Mouse (Mus musculus): Measurements from ENCODE around the gene Calcoco2. TPM values are rescaled to one million over a fixed set of nuclear protein-coding genes. Genes with fewer than 3 reads are reported as not detected.
A peak's percentile ranks its signal among the peaks of the same experiment; 100 is the strongest.

The Calcoco2 gene
- not detected in 2 replicates for polyA plus RNA-seq (2014; fragmentation: Nextera tagmentation; extraction: Ambion mirVana)

GRCm38 (mm10) chr11:96111751-96112150, at the start of gene Calcoco2:
Calcoco2 (minus strand) TSS chr11:96111964.
- WGBS: 33% methylated on average over 14 of the region's 14 CpGs
- Histone ChIP-seq H3K9ac (ENCODE audit: low read depth, low read length) (no peak within 1 kb of the TSS), H3K4me2 (no peak within 1 kb of the TSS), H3K9me3 (ENCODE audit: control insufficient read depth, low read length) (no peaks in the 10 kb centered on the region), H3K4me3 (ENCODE audit: low read depth, low read length) (no peak within 1 kb of the TSS), H3K27ac (ENCODE audit: low read depth, low read length) (no peak within 1 kb of the TSS), H3K27me3 (replicated peaks; ENCODE audit: control insufficient read depth, insufficient read depth, low read length) (no peaks in the 10 kb centered on the region), H3K36me3 (ENCODE audit: control insufficient read depth, insufficient read depth, low read length) (no peaks in the 10 kb centered on the region), H3K4me1 (replicated peaks; ENCODE audit: control insufficient read depth, insufficient read depth, low read length) (no peaks in the 10 kb centered on the region)
- ATAC-seq (replicated peaks; ENCODE audit: low FRiP score) (no peak), DNase-seq (ENCODE audit: low spot score) (no peak)

GRCm38 (mm10) chr11:96147471-96147870, 35.7 kb upstream of the Calcoco2 start:
- WGBS: 59% methylated on average over 6 of the region's 6 CpGs
- peaks cover 57% of the 10 kb centered on the region for H3K27me3 ChIP-seq (replicated peaks; ENCODE audit: control insufficient read depth, insufficient read depth, low read length)
- H3K27ac ChIP-seq (ENCODE audit: low read depth, low read length): no peak overlapping the region

GRCm38 (mm10) chr11:96145622-96146270, 34.0 kb upstream of the Calcoco2 start:
- Histone ChIP-seq H3K9ac (ENCODE audit: low read depth, low read length) (no peak overlapping the region), H3K27me3 (replicated peaks; ENCODE audit: control insufficient read depth, insufficient read depth, low read length) (peaks cover 47% of the 10 kb centered on the region), H3K36me3 (ENCODE audit: control insufficient read depth, insufficient read depth, low read length) (no peaks in the 10 kb centered on the region), H3K4me2 (peak overlapping the region; percentile 4; the same call in 1 of the 2 replicates), H3K9me3 (ENCODE audit: control insufficient read depth, low read length) (no peaks in the 10 kb centered on the region), H3K27ac (ENCODE audit: low read depth, low read length) (no peak overlapping the region), H3K4me3 (ENCODE audit: low read depth, low read length) (no peak overlapping the region), H3K4me1 (replicated peaks; ENCODE audit: control insufficient read depth, insufficient read depth, low read length) (no peaks in the 10 kb centered on the region)
- ATAC-seq (replicated peaks; ENCODE audit: low FRiP score): no peak
- DNase-seq (ENCODE audit: low spot score): peak; percentile 63
- WGBS: 5% methylated on average over 15 of the region's 15 CpGs

More at GRCm38 (mm10) chr11:96147471-96147870, 35.7 kb upstream of the Calcoco2 start:
- H3K4me2 ChIP-seq: no peak overlapping the region
- no peaks in the 10 kb centered on the region for H3K4me1 ChIP-seq (replicated peaks; ENCODE audit: control insufficient read depth, insufficient read depth, low read length)
- DNase-seq (ENCODE audit: low spot score) (no peak), ATAC-seq (replicated peaks; ENCODE audit: low FRiP score) (no peak)
- H3K4me3 ChIP-seq (ENCODE audit: low read depth, low read length): no peak overlapping the region
- H3K9ac ChIP-seq (ENCODE audit: low read depth, low read length): no peak overlapping the region
- H3K9me3 ChIP-seq (ENCODE audit: control insufficient read depth, low read length): no peaks in the 10 kb centered on the region
- H3K36me3 ChIP-seq (ENCODE audit: control insufficient read depth, insufficient read depth, low read length): no peaks in the 10 kb centered on the region

GRCm38 (mm10) chr11:96143766-96144165, 32.0 kb upstream of the Calcoco2 start:
- Histone ChIP-seq H3K36me3 (ENCODE audit: control insufficient read depth, insufficient read depth, low read length) (no peaks in the 10 kb centered on the region), H3K9ac (ENCODE audit: low read depth, low read length) (no peak overlapping the region), H3K4me2 (no peak overlapping the region), H3K4me3 (ENCODE audit: low read depth, low read length) (no peak overlapping the region), H3K27me3 (replicated peaks; ENCODE audit: control insufficient read depth, insufficient read depth, low read length) (peaks cover 47% of the 10 kb centered on the region), H3K4me1 (replicated peaks; ENCODE audit: control insufficient read depth, insufficient read depth, low read length) (no peaks in the 10 kb centered on the region), H3K9me3 (ENCODE audit: control insufficient read depth, low read length) (no peaks in the 10 kb centered on the region), H3K27ac (ENCODE audit: low read depth, low read length) (no peak overlapping the region)
- ATAC-seq (replicated peaks; ENCODE audit: low FRiP score) (no peak), DNase-seq (ENCODE audit: low spot score) (no peak)
- 48% methylated on average over 4 of the region's 4 CpGs for WGBS

GRCm38 (mm10) chr11:96140726-96141175, 29.0 kb upstream of the Calcoco2 start:
- no peaks in the 10 kb centered on the region for H3K9me3 ChIP-seq (ENCODE audit: control insufficient read depth, low read length)
- H3K4me2 ChIP-seq: no peak overlapping the region
- peak; percentile 39; the same call in 1 of the 2 replicates for ATAC-seq (replicated peaks; ENCODE audit: low FRiP score)
- no peak overlapping the region for H3K9ac ChIP-seq (ENCODE audit: low read depth, low read length)
- 21% methylated on average over 4 of the region's 4 CpGs for WGBS
- H3K36me3 ChIP-seq (ENCODE audit: control insufficient read depth, insufficient read depth, low read length): no peaks in the 10 kb centered on the region
- DNase-seq (ENCODE audit: low spot score): no peak
- no peak overlapping the region for H3K4me3 ChIP-seq (ENCODE audit: low read depth, low read length)
- no peak overlapping the region for H3K27ac ChIP-seq (ENCODE audit: low read depth, low read length)
- H3K4me1 ChIP-seq (replicated peaks; ENCODE audit: control insufficient read depth, insufficient read depth, low read length): no peaks in the 10 kb centered on the region
- peaks cover 30% of the 10 kb centered on the region for H3K27me3 ChIP-seq (replicated peaks; ENCODE audit: control insufficient read depth, insufficient read depth, low read length)

GRCm38 (mm10) chr11:96135847-96136246, 24.1 kb upstream of the Calcoco2 start:
- H3K4me3 ChIP-seq (ENCODE audit: low read depth, low read length): no peak overlapping the region
- no peak overlapping the region for H3K9ac ChIP-seq (ENCODE audit: low read depth, low read length)
- ATAC-seq (replicated peaks; ENCODE audit: low FRiP score): no peak
- peaks cover 18% of the 10 kb centered on the region for H3K27me3 ChIP-seq (replicated peaks; ENCODE audit: control insufficient read depth, insufficient read depth, low read length)
- no peaks in the 10 kb centered on the region for H3K4me1 ChIP-seq (replicated peaks; ENCODE audit: control insufficient read depth, insufficient read depth, low read length)
- H3K4me2 ChIP-seq: no peak overlapping the region
- WGBS: 79% methylated on average over 8 of the region's 8 CpGs
- H3K36me3 ChIP-seq (ENCODE audit: control insufficient read depth, insufficient read depth, low read length): no peaks in the 10 kb centered on the region
- H3K9me3 ChIP-seq (ENCODE audit: control insufficient read depth, low read length): no peaks in the 10 kb centered on the region
- no peak for DNase-seq (ENCODE audit: low spot score)
- no peak overlapping the region for H3K27ac ChIP-seq (ENCODE audit: low read depth, low read length)

- H3K36me3 ChIP-seq (ENCODE audit: control insufficient read depth, insufficient read depth, low read length): no peaks in the 10 kb centered on the region
- ATAC-seq (replicated peaks; ENCODE audit: low FRiP score) (no peak), DNase-seq (ENCODE audit: low spot score) (peak; percentile 49)
- no peak within 1 kb of the TSS for H3K9ac ChIP-seq (ENCODE audit: low read depth, low read length)
- H3K27ac ChIP-seq (ENCODE audit: low read depth, low read length): no peak within 1 kb of the TSS
- peaks cover 18% of the 10 kb centered on the region for H3K27me3 ChIP-seq (replicated peaks; ENCODE audit: control insufficient read depth, insufficient read depth, low read length)
- WGBS: 24% methylated on average over 16 of the region's 16 CpGs
- H3K4me2 ChIP-seq: peak within 1 kb of the TSS; percentile 47
- H3K4me3 ChIP-seq (ENCODE audit: low read depth, low read length): no peak within 1 kb of the TSS
- no peaks in the 10 kb centered on the region for H3K9me3 ChIP-seq (ENCODE audit: control insufficient read depth, low read length)
- H3K4me1 ChIP-seq (replicated peaks; ENCODE audit: control insufficient read depth, insufficient read depth, low read length): no peaks in the 10 kb centered on the region
Observed at GRCm38 (mm10) chr11:96133239-96133865, 21.6 kb upstream of the Calcoco2 start, which contains the start of gene Ttll6. Ttll6 (plus strand) TSS chr11:96133786.

- no peak for ATAC-seq (replicated peaks; ENCODE audit: low FRiP score)
- H3K27me3 ChIP-seq (replicated peaks; ENCODE audit: control insufficient read depth, insufficient read depth, low read length): peaks cover 20% of the 10 kb centered on the region
- no peaks in the 10 kb centered on the region for H3K9me3 ChIP-seq (ENCODE audit: control insufficient read depth, low read length)
- no peak overlapping the region for H3K4me2 ChIP-seq
- no peak overlapping the region for H3K4me3 ChIP-seq (ENCODE audit: low read depth, low read length)
- no peak overlapping the region for H3K9ac ChIP-seq (ENCODE audit: low read depth, low read length)
- WGBS: 57% methylated on average over 10 of the region's 10 CpGs
- H3K27ac ChIP-seq (ENCODE audit: low read depth, low read length): no peak overlapping the region
- H3K36me3 ChIP-seq (ENCODE audit: control insufficient read depth, insufficient read depth, low read length): no peaks in the 10 kb centered on the region
- H3K4me1 ChIP-seq (replicated peaks; ENCODE audit: control insufficient read depth, insufficient read depth, low read length): no peaks in the 10 kb centered on the region
- no peak for DNase-seq (ENCODE audit: low spot score)
Observed at GRCm38 (mm10) chr11:96130606-96131005, 18.8 kb upstream of the Calcoco2 start.

All from liver, embryonic 11.5 days (tissue).